Mouse (Mus musculus) olfactory bulb, adult 2 months (tissue): ENCODE measurements around the gene Kirrel3. TPM values are rescaled to one million over a fixed set of nuclear protein-coding genes. Genes with fewer than 3 reads are reported as not detected.

Experiments used
- H3K27ac ChIP-seq: fragments of 200-500 bp; 2 replicates; pipeline ENCODE4 v1.5.1; 2012; ENCODE audit warnings: low read depth, low read length; ENCODE audit not compliant: insufficient read depth
- H3K4me1 ChIP-seq: fragments of 200-500 bp; 2 replicates; pipeline ENCODE4 v1.6.1; 2012; ENCODE audit warnings: low read length; ENCODE audit not compliant: control insufficient read depth, insufficient read depth
- H3K4me3 ChIP-seq: fragments of 200-500 bp; 2 replicates; pipeline ENCODE4 v1.5.1; 2012; ENCODE audit warnings: mild to moderate bottlenecking, low read depth, low read length, moderate library complexity; ENCODE audit not compliant: insufficient read depth
- CTCF ChIP-seq: fragments of 200-500 bp; IDR thresholded peaks from 2 replicates; pipeline ENCODE4 v1.5.1; 2012; ENCODE audit warnings: low read depth, mild to moderate bottlenecking, low read length, moderate library complexity; ENCODE audit not compliant: insufficient read depth
- POLR2A ChIP-seq: fragments of 200-500 bp; IDR thresholded peaks from 2 replicates; pipeline ENCODE4 v1.6.1; 2012; ENCODE audit warnings: mild to moderate bottlenecking, low read depth, low read length, moderate library complexity; ENCODE audit not compliant: insufficient read depth
- WGBS: fragments of 180-500 bp; shearing (Covaris S2); methylation state at CpG from one replicate; pipeline ENCODE4 v1.1.7; 2018; 5-methylcytosine and 5-hydroxymethylcytosine counted together
- polyA plus RNA-seq: library from polyadenylated mRNA; stranded (reverse); fragments of >200 nt; gene quantifications from 2 replicates; pipeline ENCODE4 v1.2.4, GENCODE M21; 2012; ENCODE audit warnings: low replicate concordance; ENCODE audit not compliant: missing spikeins, insufficient read depth, insufficient read length

Kirrel3 gene
- polyA plus RNA-seq, 1 experiment = not detected

- no peak overlapping the region for H3K27ac ChIP-seq
- TF ChIP-seq CTCF = no peak
- no peaks in the 10 kb centered on the region for H3K4me1 ChIP-seq
- H3K4me3 ChIP-seq = no peak overlapping the region
- WGBS = 63% methylated on average over 6 of the region's 6 CpGs
Observed at GRCm38 (mm10) chr9:34797688-34798339, 312.1 kb downstream of the Kirrel3 start.

- no peak overlapping the region for H3K27ac ChIP-seq
- TF ChIP-seq POLR2A = no peak
- TF ChIP-seq CTCF = no peak
- 82% methylated on average over 6 of the region's 6 CpGs for WGBS
- H3K4me1 ChIP-seq = no peaks in the 10 kb centered on the region
- H3K4me3 ChIP-seq = no peak overlapping the region
Observed at GRCm38 (mm10) chr9:34801662-34802061, 316.0 kb downstream of the Kirrel3 start.

- TF ChIP-seq POLR2A (no peak), CTCF (no peak)
- 92% methylated on average over 3 of the region's 3 CpGs for WGBS
Observed at GRCm38 (mm10) chr9:34806854-34807253, 321.2 kb downstream of the Kirrel3 start.

GRCm38 (mm10) chr9:34809993-34810513 lies 324.4 kb downstream of the Kirrel3 start:
- no peak overlapping the region for H3K27ac ChIP-seq
- peaks cover 3% of the 10 kb centered on the region; the same call in 1 of the 2 replicates for H3K4me1 ChIP-seq
- 75% methylated on average over 5 of the region's 5 CpGs for WGBS
- TF ChIP-seq POLR2A = no peak
- H3K4me3 ChIP-seq = no peak overlapping the region

More at GRCm38 (mm10) chr9:34806854-34807253, 321.2 kb downstream of the Kirrel3 start:
- Histone ChIP-seq H3K4me1 (peaks cover 3% of the 10 kb centered on the region; the same call in 1 of the 2 replicates), H3K4me3 (no peak overlapping the region), H3K27ac (no peak overlapping the region)

GRCm38 (mm10) chr9:34818325-34818976 lies 332.8 kb downstream of the Kirrel3 start:
- H3K4me3 ChIP-seq = no peak overlapping the region
- peaks cover 10% of the 10 kb centered on the region for H3K4me1 ChIP-seq
- TF ChIP-seq CTCF (no peak), POLR2A (no peak)
- 70% methylated on average over 10 of the region's 10 CpGs for WGBS
- no peak overlapping the region for H3K27ac ChIP-seq

GRCm38 (mm10) chr9:34824358-34825088 lies 338.8 kb downstream of the Kirrel3 start:
- H3K4me3 ChIP-seq = no peak overlapping the region

GRCm38 (mm10) chr9:34825089-34825400 lies 339.4 kb downstream of the Kirrel3 start:
- 52% methylated on average over 2 of the region's 2 CpGs for WGBS
- H3K4me1 ChIP-seq = peaks cover 6% of the 10 kb centered on the region
- TF ChIP-seq CTCF (no peak), POLR2A (no peak)
- H3K4me3 ChIP-seq = no peak overlapping the region
- no peak overlapping the region for H3K27ac ChIP-seq

More at GRCm38 (mm10) chr9:34824358-34825088, 338.8 kb downstream of the Kirrel3 start:
- H3K27ac ChIP-seq = no peak overlapping the region
- TF ChIP-seq CTCF = no peak
- no peak for TF ChIP-seq POLR2A
- peaks cover 6% of the 10 kb centered on the region for H3K4me1 ChIP-seq
- 62% methylated on average over 18 of the region's 18 CpGs for WGBS

GRCm38 (mm10) chr9:34825402-34826008 lies 339.8 kb downstream of the Kirrel3 start:
- 66% methylated on average over 11 of the region's 11 CpGs for WGBS
- H3K4me3 ChIP-seq = no peak overlapping the region
- peaks cover 6% of the 10 kb centered on the region for H3K4me1 ChIP-seq
- no peak overlapping the region for H3K27ac ChIP-seq
- TF ChIP-seq CTCF = no peak
- no peak for TF ChIP-seq POLR2A
